Mouse (Mus musculus): ENCODE measurements around the gene Nudt14.

Nudt14 gene

DNA sequence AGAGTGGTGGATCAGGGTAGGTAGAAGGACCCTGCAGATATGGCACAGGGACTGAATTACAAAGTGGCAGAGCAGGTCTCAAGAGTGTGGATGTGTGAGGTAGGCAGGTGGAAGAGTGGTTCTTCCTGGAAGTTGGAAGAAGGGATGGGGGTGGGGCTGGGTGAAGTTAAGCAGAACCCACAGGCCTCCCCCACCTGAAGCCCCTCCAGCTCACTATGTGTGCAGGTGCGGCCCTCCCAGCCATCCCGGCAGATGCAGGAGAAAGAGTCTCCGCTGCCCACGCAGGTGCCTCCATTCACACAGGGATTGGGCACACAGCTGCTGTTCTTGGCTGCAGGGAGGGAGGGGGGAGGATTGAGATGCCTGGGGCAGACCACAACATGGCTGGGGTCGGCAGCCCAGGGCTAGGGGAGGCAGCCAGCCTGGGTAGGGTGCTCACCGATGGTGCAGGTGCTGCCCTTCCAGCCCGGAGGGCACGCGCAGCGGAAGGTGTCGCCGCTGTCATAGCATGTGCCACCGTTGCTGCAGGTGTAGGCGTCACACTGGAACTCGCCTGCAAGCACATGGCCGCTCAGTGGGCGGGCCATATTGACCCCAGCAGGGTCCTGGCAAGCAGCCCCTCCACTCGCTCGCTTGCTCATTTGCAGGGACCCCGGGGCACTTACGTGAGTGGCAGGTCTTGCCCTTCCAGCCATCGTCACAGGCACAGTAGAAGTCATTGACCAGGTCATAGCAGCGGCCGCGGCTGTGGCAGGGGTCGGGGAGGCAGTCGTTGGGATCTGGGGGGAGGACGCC lies 28.8 kb downstream of the Nudt14 start:
- DNase-seq, result no peak

DNA sequence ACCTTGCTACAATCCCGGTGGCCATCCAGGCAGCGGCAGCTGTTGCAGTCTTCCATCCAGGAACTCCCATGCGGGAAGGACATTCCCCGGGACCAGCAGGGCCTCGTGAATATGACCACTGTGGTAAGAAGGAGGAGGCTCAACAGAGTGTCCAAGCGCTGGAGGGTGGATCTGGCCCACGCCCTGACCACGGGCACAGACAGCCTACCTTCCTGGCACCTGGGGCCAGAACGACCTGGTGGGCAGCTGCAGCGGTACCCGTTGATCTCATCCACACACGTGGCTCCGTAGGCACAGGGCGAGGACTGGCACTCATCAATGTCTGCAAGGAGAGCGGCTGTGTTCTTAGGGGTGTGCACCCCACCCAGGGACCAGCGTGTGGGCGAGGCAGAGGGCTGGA lies 30.2 kb downstream of the Nudt14 start:
- no peak for DNase-seq

DNA sequence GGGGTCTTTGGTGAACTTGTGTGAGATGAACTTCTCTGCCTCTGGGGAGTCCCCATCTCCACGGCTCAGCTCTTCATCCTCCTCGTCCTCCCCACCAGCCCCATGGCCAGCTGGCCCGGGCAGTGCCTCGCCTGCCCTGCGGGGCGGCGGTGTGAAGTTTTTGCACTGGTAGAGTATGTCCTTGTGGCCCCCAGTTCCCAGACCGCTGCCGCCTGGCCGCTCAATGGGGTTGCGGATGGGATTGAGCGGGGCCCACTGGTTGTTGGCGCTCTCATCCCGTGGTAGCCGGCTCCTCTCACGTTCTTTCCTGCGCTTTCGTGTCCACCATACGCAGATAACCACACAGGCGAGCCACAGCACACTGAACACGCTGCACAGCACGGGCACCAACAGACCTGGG lies 32.9 kb downstream of the Nudt14 start:
- no peak for DNase-seq

DNA sequence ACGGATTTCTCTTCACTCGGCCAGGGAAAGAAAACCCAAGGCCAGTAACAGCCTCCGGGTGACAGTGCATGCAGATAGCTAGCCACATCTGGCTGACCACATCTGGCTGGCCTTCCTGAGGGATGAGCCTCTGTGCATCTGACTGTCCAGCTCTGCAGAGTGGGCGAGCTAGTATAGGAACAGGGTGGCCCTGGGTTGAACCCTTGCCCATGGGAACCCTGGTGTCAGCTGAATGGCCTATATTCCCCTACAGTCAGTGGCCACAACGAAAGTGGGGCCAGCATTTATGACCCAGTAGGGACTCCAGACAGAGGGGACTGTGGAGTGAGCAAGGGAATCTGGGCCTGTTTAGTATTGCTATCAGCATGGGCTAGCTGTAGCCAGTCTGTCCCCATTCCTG lies 36.9 kb downstream of the Nudt14 start:
- DNase-seq, result no peak

DNA sequence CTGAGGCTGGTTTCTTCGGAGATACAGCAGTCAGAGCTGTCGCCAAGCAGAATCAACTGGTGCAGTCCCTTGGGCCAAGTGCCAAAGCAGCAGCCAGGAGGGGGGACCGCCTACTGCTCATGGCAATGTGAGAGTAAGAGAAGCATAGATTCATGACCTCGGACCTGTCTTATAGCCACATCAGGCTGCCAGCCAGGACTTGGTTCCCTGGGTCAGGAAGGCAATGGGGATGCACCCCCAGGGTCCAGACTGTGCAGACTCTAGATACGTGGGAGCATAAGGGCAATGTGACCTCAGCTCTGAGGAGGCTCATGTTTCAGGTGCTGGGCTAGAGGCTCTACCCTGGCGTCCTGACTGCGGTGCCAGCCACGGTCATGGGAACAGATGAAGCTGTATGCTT lies 38.0 kb downstream of the Nudt14 start:
- no peak for DNase-seq

DNA sequence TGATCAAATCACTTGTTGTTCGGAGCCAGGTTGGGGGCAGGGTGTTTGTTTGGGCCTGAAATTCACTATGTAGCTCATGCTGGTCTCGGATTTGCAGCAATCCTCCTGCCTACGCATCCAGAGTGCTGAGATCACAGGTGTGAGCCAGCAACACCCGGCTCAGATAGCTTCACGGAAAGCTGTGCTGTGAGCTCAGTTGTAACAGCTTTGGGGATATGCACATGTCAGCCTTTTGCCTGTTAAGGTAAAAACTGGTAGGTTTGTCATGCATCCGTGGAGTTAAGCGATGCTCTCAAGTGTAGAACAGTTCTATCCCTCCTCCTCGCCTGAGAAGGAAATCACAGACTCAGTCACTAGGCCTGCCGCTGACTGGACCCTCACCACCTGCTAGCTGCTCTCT lies 41.3 kb downstream of the Nudt14 start:
- DNase-seq, result no peak

DNA sequence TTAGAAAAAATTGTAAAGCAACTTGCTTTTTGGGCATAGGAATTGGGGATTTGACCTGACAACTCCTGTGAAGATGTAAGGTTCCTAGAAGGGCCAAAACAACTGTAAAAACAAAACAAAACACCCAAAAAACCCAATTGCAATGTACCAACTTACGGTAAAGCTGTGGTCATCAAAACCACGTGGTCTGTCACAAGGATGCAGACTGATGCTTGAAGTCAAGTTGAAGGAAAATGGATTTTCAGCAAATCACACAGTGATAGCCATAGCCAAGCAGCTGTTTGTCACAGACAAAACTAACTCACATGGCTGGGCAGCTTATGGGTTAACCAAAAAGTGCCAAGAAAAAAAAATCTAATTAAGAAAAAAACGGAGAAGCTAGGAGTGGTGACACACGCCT lies 43.0 kb downstream of the Nudt14 start:
- DNase-seq, result no peak

DNA sequence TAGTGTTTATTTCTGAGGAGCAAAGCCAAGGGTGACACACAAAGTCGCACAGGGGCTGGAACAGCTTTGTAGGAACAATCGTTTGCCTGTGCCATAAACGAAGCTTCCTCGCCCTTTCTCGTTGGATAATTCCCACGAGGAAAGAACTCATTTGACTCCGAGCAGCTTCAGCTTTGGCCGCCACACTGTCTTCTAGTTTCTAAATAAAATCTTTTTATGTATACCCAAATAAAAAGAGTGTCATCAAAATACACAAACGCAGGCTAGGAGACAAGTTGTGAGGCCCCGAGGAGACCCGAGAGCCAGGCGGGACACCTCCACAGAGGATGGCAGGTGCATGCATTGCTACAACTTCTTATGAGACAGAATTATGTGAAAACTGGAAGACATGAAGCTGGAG lies 43.6 kb downstream of the Nudt14 start:
- no peak for DNase-seq

DNA sequence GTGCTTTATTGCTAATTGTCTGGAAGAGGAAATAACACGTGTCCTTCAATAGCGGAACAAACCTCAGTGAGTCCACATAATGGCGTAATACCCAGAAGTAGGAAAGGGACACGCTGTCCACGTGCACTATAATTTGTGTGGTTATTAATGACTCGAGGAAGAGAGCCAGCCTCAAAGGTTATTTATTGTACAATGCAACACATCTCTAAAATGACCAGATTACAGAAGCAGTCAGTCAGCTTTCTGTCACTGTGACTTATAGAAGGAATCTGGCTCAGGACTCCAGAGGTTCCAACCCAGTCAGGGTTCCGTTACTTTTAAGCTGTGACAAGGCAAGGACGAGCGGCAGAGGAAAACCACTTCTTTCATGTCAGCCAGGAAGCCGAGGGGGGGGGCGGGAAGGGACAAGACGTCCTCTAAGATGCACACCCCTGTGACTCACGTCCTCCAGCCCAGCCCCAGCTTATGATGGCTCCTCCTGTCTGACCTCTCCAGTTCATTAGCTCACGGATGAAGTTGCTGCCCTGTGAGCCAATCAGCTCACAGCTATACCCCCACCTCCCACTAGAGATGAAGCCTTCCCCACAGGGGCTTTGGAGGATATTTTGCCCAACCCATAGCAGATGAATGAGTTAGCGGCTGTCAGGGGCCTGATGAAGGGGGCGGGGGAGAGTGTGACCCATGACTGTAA lies 44.3 kb downstream of the Nudt14 start:
- DNase-seq, result peak; percentile 77 to 85

DNA sequence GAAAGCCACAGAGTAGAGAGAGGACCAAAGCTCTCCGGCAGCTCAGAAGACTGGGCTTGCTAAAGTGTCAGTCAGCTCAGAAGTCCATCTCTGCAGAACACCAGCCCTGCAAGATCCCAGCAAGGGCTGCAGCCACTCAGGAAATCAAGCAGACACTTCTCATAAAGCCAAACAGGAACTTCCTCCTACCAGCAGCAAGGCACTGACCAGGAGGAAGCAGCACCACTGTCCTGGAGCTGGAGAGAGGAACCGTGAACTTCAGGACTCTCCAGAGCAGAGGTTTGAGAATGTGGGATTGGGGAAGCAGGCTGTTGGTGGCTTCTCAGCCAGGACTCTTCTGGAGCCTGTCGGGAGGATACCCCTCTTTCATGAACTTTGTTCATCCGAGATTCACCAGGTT lies 47.0 kb downstream of the Nudt14 start:
- peak in 1 of 2 experiments; percentile 52 for DNase-seq

DNA sequence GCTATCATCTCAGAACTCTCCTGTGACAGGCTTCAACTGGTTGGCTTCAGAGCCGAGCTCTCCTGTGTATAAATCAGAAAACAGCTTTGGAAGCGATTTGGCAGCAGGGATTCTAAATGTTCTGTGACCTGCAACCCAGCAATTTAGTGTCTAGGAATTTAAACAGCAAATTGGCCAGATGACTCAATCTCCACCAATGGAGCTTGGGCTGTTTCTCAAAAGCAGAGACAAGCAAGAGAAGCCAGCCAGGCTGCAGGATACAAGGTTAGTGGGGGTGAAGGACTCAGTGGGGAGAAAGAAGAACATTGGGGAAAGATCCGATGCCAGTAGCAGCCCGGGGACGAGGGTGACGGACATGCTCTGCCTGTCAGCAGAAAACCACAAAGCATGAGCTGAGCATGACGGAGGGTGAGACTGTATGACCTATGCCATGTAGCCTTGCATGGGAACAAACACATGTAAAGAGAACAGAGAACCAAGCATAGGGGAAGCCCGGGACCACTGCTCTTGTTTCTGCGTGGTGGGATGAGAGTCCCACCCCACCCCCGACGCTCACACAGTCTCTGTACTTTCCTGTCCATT lies 47.5 kb downstream of the Nudt14 start:
- DNase-seq, result no peak

DNA sequence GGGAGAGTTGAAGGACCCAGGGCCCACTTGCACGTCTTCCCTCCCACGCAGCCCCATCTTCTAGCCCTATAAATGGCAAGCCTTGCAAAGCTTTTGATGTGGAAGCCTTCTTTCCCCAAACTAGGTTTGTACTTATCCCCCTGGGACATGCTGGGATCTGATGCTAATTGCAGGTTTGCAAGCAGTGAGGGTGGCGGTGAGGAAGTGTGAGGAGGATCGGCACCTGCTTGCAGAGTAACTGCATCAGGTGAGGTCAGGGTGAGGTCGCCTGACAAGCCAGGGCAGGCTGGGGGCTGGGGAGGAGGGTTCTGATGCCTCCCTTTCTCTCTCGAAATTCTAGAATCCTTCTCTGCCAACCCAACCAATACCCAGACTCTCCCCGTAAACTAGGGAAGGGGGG lies 56.5 kb downstream of the Nudt14 start:
- no peak for DNase-seq
